Mouse (Mus musculus): ENCODE measurements around the gene Maml3.

- no peak for TF ChIP-seq SIN3A (IDR thresholded peaks at IDR 0.05; ENCODE audit: low read length)
- TF ChIP-seq CTCF (conservative IDR thresholded peaks at IDR 0.05 in 1 of 2, IDR thresholded peaks at IDR 0.05 in 1 of 2; ENCODE audit: low read depth in 2 of 2, low read length in 2 of 2) = no peak
- TF ChIP-seq EP300 (IDR thresholded peaks at IDR 0.05; ENCODE audit: low read length) = no peak
- no peak for TF ChIP-seq ZNF384 (IDR thresholded peaks at IDR 0.05; ENCODE audit: low read depth, low read length)
- TF ChIP-seq MAFK (IDR thresholded peaks at IDR 0.05; ENCODE audit: insufficient replicate concordance, low read length) = no peak
- no peak for TF ChIP-seq MYC (IDR thresholded peaks at IDR 0.05; ENCODE audit: low read depth, low read length)
- no peak for TF ChIP-seq TBP (conservative IDR thresholded peaks at IDR 0.05; ENCODE audit: low read depth, low read length)
- TF ChIP-seq ZKSCAN1 (IDR thresholded peaks at IDR 0.05; ENCODE audit: borderline replicate concordance, low read depth, low read length) = no peak
- no peak for TF ChIP-seq UBTF (IDR thresholded peaks at IDR 0.05; ENCODE audit: low read depth, low read length)
- no peak for TF ChIP-seq POLR2A (IDR thresholded peaks at IDR 0.05; ENCODE audit: low read depth, low read length)
- TF ChIP-seq ETS1 (conservative IDR thresholded peaks at IDR 0.05; ENCODE audit: low read depth, low read length) = no peak
These were observed 127.1 kb downstream of the Maml3 start for GRCm38 (mm10) chr3:51977654-51978352.

Measured in CH12.LX (cell line).